Mouse (Mus musculus) neural tube, embryonic 10.5 days (tissue): ENCODE results near the gene Tex13a.

Experiments used
- DNase-seq: peaks from one replicate; pipeline ENCODE4 v3.0.0-alpha.2; 2017; ENCODE audit warnings: low spot score; ENCODE audit errors: extremely low spot score

Tex13a gene

GRCm38 (mm10) chrX:138209480-138209879 is at the start of gene Tex13a:
Gene Tex13a, minus strand, starts transcription at chrX:138209580.
- DNase-seq: no peak

DNA sequence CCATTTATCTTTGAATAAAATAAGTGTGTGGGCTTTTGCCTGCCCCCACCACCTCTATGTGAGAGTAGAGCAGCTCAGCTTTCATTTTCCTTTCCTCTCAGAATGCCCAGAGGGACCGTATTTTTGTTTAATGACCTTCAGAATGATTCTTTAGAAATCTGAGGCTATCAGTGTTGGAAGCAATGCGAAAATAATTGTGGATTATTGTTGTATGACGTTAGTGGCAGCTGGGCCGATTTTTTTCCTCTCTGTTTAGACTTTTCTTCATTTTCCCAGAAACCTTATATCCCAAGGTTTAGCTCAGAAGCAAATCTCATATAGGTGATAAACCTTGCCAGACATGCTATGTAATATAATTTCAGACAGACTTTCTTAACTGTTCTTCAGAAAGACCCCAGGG is 25.2 kb upstream of the Tex13a start:
- no peak for DNase-seq

GRCm38 (mm10) chrX:138170146-138170545 is 39.2 kb downstream of the Tex13a start:
- peak; percentile 12 for DNase-seq
